Mouse (Mus musculus) erythroid progenitor cell, adult 5-6 weeks (primary cell): ENCODE data around the gene Slf2. TPM values are rescaled to one million over a fixed set of nuclear protein-coding genes. Genes with fewer than 3 reads are reported as not detected.
A peak's percentile ranks its signal among the peaks of the same experiment; 100 is the strongest.

Experiments used
- ATAC-seq: replicated peaks from 2 replicates; pipeline ENCODE4 v1.8.0; 2016; ENCODE audit warnings: moderate number of reproducible peaks, mild to moderate bottlenecking, moderate TSS enrichment, inconsistent platforms; ENCODE audit not compliant: poor library complexity, low FRiP score, severe bottlenecking
- total RNA-seq, 2 experiments: library from RNA; stranded (forward) in 1 of 2; stranded (reverse) in 1 of 2; fragments of 150-400 nt in 1 of 2; fragments of 186-747, 209-891 nt in 1 of 2; gene quantifications; 2 replicates each; pipeline versions ENCODE4 v1.2.3 to v1.2.4; 2015 to 2017; ENCODE audit warnings: low replicate concordance in 2 of 2

Slf2 gene
- total RNA-seq (2015; ENCODE audit: low replicate concordance), result 17.7 and 27.2 TPM in 2 replicates
- total RNA-seq (2017; ENCODE audit: low replicate concordance), result 26.5 and 29.4 TPM in 2 replicates

- ATAC-seq, result peak; percentile 95
These were observed at the start of gene Slf2 for GRCm38 (mm10) chr19:44930744-44931453. TSS of gene Slf2 (plus strand) at chr19:44931151.

GRCm38 (mm10) chr19:44882552-44883024, 48.4 kb upstream of the Slf2 start:
- no peak for ATAC-seq

DNA sequence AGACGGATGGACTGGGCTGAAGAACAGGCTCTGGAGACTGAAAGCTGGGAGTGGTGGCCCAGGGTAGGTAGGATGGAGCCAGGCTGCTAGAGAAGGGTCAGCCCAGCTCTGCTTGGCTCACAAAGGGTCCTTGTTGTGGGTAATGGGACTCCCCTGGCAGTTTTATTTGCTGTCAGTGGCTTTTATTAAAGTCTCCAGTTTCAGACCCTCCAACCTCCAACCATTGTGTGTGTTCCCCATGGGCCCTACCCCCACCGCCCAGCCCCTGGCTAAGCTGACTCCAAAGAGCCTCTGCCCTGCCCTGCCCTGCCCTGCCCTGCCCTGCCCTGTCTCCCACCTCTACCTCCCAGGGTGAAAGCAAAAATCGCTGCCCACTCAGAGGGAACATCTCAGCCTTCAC, 46.6 kb upstream of the Slf2 start:
- no peak for ATAC-seq

- ATAC-seq, result no peak
These were observed 44.5 kb upstream of the Slf2 start for GRCm38 (mm10) chr19:44886475-44886874.

DNA sequence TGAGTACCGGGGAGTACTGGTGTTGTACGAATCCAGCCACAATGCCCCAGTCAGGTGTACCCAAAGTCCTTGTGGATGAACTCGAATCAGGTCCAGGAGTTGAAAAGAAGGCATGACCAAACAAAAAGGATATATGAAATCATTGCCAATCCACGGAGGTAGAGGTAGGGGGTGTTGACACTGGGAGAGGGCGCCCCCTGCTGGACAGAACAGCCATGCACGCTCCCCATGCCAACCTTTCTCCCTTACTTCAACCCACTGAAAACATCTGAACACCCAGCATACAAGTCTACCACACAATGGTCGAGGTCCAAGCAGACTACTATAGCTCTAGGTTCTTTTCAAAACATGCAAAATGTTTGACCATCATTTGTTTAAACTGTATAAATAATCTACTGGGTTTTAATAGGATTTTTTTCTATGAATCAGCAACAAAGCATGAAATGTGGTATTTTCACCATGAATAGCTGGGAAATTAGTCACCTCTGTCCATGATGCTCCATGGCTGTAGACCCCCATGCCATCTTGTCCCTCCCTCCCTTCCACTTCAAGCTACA, 43.2 kb upstream of the Slf2 start:
- ATAC-seq, result no peak; the same call in 1 of the 2 replicates

DNA sequence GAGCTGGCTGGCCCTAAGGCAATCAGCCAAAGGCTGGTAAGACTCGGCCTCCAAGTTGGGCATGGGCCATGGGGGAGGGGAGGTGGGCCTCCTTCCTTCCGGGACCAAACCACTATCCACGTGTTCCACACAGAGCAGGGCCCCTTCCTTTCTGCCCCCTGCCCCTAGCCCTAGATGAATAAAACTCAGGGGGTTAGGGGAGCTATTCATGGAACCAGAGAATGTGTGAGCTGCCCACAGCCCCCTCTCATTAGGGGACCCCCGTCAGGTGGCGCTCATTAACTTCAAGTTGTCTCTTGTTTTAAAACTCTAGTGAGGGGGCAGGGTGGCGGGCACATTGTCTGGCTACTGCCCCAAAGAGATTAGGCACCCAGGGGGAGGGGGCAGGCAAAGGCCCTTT, 41.4 kb upstream of the Slf2 start:
- ATAC-seq, result no peak

DNA sequence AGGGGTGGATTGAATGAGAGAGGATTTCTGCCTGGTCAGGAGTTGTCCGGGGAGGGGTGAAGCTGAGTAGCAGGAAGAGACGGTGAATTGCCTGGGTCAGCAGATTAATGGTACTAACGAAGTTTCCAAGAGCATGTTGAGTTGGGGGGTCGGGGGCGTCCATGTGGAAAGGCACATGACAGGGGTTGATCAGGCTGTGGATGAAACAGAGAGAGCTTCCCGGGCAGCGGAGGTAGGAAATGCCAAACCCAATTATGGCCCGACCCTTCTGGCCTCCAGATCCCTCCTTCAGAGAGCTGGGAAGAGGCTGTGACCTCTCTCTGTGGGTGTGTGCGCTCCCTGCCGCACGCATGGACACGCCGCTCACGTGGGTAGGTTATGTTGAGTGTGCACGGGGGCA, 39.5 kb upstream of the Slf2 start:
- no peak for ATAC-seq

DNA sequence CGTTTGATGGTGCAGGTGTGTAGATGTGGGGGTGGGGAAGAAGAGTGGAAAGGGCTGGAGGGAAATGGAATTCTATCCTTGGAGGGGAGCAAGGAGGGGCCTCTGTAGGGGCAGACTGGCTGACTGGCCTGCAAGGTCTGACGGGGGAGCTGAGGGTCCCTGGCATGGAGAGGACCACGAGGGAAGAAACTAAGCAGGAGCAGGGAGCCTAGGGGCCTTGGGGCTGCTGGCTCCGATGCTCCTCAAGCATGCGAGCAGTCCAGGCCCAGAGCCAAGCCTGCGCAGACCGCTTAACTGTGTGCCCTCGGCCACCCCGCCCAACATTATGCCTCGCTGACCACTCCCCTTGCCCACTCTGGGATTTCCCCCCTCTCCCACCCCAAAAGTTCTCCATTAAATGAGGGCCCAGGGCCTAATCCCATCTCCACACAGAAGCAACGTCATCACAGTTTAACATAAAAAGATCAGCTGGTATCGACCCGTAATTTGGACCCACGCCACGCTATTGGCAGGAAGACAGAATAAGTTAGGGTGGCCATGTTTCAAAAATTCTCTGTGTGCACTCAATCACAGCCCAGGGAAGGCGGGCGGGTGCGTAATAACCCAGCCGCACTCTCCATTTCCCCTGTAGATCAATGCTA, 37.6 kb upstream of the Slf2 start:
- no peak for ATAC-seq

DNA sequence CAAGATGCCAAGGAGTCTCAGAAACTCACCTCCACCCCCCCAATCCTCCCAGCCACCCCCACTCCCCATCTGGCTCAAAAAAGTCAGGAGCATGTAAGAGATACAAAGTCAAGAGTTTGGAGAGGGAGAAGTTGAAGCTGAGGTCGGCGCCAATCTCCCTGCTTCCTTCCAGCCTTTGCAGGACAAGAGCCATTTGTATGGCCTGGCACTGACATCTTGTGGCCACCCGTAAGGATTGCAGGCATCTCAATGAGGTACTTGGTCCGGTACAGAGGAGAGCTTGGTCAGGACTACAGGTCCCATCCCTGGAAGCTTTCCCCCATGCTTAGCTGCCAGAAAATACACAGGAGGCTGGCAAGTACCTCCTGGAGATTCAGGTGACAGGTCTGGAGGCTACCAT, 35.7 kb upstream of the Slf2 start:
- no peak for ATAC-seq

- ATAC-seq, result no peak
These were observed 34.5 kb upstream of the Slf2 start for GRCm38 (mm10) chr19:44896450-44896849.

DNA sequence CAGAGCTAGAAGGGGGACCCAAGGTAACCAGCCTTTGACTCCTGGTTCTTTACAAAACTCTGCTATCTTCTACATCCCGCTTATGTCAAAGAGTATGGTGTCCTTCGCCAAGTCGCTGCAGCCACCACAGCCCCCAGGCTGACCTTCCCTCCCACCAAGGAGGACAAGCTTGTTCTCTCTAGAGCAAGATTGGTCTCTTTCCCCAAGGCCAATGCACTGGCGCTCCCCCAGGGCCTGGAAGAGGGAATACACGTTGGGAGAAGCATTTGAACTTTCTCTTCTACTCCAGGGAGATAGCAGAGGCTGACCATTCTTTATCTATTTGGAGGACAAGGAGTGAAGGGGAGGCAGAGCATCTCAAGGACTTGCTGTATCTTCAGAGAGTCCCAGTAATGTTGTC, 33.4 kb upstream of the Slf2 start:
- ATAC-seq, result no peak

DNA sequence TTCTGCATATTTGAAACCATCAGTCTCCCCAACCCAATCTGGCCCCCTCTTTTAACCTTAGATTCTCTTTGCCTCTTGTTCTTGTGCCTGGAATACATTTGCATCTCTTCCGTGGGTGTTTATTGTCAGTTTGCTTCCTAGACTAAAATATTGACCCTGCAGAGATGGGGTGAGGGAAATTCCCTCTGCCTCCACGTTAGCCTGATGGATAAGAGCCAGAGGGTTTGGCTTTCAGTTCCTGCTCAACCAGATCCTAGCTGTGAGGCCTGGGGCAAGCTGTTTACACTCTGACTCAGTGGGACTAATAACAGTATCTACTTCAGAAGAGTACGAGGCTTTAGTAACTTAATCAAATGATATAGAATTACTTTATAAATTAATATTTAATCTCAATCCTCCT, 32.3 kb upstream of the Slf2 start:
- ATAC-seq, result no peak

DNA sequence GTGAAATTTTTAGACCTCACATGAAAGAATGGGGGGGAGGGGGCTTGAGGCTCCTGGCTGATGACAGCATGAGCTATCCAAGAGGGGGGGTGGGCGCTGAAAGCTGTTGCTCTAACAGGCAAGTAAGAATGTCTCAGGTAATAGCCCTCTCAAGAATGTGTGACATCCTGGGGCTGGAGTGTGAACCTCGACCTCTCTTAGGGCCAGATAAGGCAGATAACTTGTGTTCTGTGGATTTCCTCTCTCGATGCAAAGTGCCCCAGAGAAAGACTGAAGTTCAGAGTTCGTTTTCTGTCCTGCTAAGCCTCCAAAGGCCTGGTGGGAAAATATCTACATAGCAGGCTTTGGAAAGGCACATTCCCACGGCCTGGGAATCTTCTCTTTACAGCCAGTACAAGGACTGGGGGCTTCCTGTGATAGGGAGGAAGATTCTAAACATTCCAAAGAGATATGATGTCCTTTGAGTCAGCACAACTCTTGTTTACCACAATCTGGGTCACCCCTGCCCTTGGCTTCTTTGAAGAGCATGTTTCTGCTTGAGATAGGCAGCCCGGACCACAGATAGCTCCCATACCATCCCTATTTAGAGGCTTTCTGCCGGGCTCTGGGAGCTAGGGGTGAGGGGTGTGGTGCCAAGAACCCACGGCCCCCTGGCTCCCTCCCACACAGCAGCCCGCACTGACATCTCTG, 31.7 kb upstream of the Slf2 start:
- ATAC-seq, result no peak

DNA sequence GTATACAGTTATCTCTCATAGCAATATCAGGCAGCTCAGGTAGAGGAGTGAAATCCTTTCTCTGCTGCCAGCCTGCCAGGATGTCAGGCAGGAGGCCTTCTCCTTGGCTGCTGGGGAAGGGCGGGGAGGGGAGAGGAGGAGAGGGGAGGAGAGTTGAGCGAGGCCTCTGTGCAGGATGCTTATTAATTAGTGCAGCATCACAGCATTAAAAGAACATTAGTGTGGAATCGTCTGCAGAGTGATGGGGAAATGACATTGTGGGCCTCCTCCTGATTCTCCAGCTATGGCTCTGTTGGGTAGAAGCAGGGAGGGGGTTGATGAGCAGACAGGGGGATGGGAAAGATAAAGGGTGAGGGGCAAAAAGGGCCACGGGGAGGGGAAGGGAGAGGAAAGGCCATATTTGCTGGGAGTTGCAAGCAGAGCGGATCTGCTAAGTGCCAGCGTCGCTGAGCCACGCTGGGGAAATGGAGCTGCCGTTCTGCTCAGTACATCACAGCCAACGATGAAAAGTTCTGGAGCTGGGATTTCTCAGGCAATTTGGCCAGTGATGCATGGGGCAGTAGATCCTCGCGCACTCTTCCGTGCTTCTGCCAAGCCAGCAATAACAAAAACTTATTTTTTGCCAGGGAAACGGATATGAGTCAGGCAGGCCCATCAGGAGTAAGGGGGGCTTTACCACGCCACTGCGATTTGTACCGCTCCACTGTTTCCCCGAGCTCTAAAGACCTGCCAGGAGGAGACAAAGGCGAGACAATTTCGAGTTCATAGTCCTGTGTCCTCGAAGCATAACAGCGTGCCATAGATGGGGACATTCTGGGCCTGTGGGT, 30.8 kb upstream of the Slf2 start:
- ATAC-seq, result no peak

GRCm38 (mm10) chr19:44901047-44901446, 29.9 kb upstream of the Slf2 start:
- no peak for ATAC-seq

DNA sequence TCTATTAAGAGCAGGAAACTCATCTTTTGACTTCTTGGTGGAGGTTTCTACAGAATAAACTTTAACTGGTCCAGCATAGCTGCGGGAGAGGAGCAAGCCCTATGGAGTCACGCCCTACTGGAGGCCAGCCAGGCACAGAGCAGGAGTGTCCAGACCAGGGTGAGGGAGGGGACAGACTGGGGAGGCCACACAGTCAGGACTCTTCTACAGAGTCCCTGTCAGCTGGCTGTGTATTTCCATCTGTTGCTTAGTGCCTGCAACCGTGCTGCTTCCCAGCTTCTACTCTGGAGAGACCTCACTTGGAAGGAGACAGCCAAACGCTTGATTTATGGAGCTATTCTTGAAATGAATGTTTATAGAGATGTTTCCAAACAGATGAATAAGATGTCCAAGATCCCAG, 28.6 kb upstream of the Slf2 start:
- no peak for ATAC-seq

DNA sequence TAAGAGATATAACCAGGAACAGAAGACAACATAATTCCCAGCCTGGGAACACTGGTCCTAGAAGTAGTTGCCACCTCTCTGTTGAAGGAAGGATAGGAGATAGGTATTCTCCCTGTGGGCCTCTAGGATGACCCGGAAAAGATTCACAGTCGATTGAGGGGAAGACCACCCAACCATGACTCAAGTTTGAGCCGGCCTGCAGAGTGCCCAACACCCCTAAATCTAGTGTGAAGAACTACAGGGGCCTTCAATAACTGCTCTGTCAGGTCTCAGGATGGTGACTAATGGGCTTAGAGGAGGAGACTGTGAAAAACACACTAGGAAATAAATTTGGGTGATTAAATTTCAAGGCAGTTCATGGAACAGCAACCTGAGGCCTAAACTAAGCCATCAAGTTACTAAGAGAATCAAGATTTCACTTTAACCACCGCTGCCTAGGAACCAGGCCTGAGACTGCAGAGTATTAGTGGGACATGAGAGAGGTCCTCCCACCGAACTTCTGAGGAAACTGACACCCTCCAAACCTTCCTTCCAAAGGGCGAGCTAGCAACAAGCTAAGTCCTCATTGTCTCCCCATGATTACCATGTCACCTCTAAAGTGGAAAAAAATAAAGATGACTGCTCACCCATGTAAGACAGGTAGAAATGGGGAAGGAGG, 27.5 kb upstream of the Slf2 start:
- ATAC-seq, result no peak

DNA sequence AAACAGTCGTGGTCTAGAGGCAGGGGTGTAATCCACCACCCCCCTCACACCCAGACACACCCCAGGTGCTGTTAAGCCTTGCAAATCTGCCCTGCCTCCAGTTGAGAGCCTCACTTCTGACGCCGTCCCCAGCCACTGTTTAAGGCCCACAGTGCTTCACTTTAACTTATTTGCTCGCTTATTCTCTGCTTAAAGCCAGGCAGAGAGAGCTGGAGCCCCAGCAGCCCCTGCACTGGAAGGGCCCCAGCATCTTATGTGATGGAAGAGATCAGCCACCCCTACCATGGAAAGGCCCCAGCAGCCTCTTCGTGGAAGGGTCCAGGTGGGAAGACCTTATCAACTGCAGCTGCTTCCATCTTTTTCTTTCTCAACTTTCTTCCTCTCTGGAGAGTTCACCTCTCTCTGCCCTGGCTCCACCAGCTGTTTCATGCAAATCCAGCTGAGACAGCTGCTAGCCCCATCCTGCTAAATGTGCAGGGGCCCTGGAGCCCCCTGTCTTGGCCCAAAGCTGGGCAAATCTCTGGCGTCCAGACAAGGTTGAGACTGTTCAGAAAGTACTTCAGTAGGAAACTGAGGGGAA, 26.7 kb upstream of the Slf2 start:
- ATAC-seq, result no peak

GRCm38 (mm10) chr19:44905316-44905715, 25.6 kb upstream of the Slf2 start:
- ATAC-seq, result no peak
